ENCODE assay signal across 25 mouse cellular contexts in genomic region chr3:102682424-102682823, GRCm38 (mm10).
"Had no signal": no experiment of that assay in that cellular context is flagged by ENCODE, and none has a peak within 500 bp of the region (broad histone marks: within the 10 kb centered on the region; RNA-seq: fewer than 3 reads in every experiment).

No protein-coding gene starts in this region.

- H3K27ac ChIP-seq: layer of hippocampus, adult 2 months; limb, embryonic 12.5 days; liver, embryonic 12.5 days; liver, embryonic 15.5 days; lung, embryonic 15.5 days; midbrain, embryonic 10.5 days; midbrain, embryonic 13.5 days; neural tube, embryonic 13.5 days had no signal

- ATAC-seq: inflammation-experienced regulatory T-cells, adult 6 months; liver, embryonic 12.5 days; midbrain, embryonic 13.5 days; midbrain, embryonic 16.5 days had no signal

- H3K9me3 ChIP-seq: limb, embryonic 12.5 days; liver, embryonic 12.5 days; liver, embryonic 15.5 days; lung, embryonic 15.5 days; midbrain, embryonic 10.5 days; midbrain, embryonic 13.5 days; neural tube, embryonic 13.5 days had no signal

- H3K36me3 ChIP-seq: limb, embryonic 12.5 days; liver, embryonic 12.5 days; liver, embryonic 15.5 days; lung, embryonic 15.5 days; midbrain, embryonic 10.5 days; midbrain, embryonic 13.5 days; neural tube, embryonic 13.5 days had no signal

- H3K4me3 ChIP-seq: layer of hippocampus, adult 2 months; limb, embryonic 12.5 days; liver, embryonic 12.5 days; liver, embryonic 15.5 days; lung, embryonic 15.5 days; megakaryocyte, embryonic 14.5 days; midbrain, embryonic 10.5 days; midbrain, embryonic 13.5 days; myocyte; neural tube, embryonic 13.5 days had no signal

- H3K4me1 ChIP-seq: liver, embryonic 12.5 days; liver, embryonic 15.5 days; megakaryocyte, embryonic 14.5 days; midbrain, embryonic 10.5 days; midbrain, embryonic 13.5 days; neural tube, embryonic 13.5 days had no signal

- DNase-seq: kidney, adult 2 months; kidney, postnatal 14 days; kidney, postnatal 4 days; layer of hippocampus, adult 9-11 months; liver; lung, adult 18-20 months; lung, postnatal 10 days; lung, postnatal 36 days; retina, postnatal 1 day; right cerebral cortex, postnatal 25 days; spleen, adult 18-20 months; thymus, adult 18-20 months; thymus, postnatal 36 days had no signal

- H3K4me2 ChIP-seq: limb, embryonic 12.5 days; liver, embryonic 12.5 days; liver, embryonic 15.5 days; lung, embryonic 15.5 days; midbrain, embryonic 13.5 days; neural tube, embryonic 13.5 days had no signal

- H3K27me3 ChIP-seq: limb, embryonic 12.5 days; liver, embryonic 12.5 days; liver, embryonic 15.5 days; lung, embryonic 15.5 days; megakaryocyte, embryonic 14.5 days; midbrain, embryonic 13.5 days; neural tube, embryonic 13.5 days had no signal

- H3K9ac ChIP-seq: limb, embryonic 12.5 days; liver, embryonic 12.5 days; liver, embryonic 15.5 days; lung, embryonic 15.5 days; midbrain, embryonic 13.5 days; neural tube, embryonic 13.5 days had no signal
